Comparison of ENCODE assay signal across 26 mouse cellular contexts in genomic region chr4:55921217-55921616, GRCm38 (mm10).
DNase-seq lines count a peak whose midpoint lies in the region; ATAC-seq and TF ChIP-seq lines count a peak whose summit lies in the region.
"Had no signal": no experiment of that assay in that cellular context is flagged by ENCODE, and none has a peak within 500 bp of the region (broad histone marks: within the 10 kb centered on the region; RNA-seq: fewer than 3 reads in every experiment).

No protein-coding gene starts in this region.

- no peaks in the 10 kb centered on the region for H3K4me1 ChIP-seq in lung, postnatal 0 days (ENCODE audit: insufficient read depth, low read depth, low read length)
- H3K4me1 ChIP-seq in stomach, postnatal 0 days (replicated peaks; ENCODE audit: control insufficient read depth, insufficient read depth) = no peaks in the 10 kb centered on the region
- H3K4me1 ChIP-seq: embryonic facial prominence, embryonic 12.5 days; embryonic facial prominence, embryonic 15.5 days; forebrain, embryonic 12.5 days; hindbrain, embryonic 10.5 days; hindbrain, embryonic 13.5 days had no signal

- H3K4me3 ChIP-seq in lung, postnatal 0 days (ENCODE audit: low read depth, low read length) = no peak overlapping the region
- H3K4me3 ChIP-seq in stomach, postnatal 0 days (ENCODE audit: low read depth, low read length) = no peak overlapping the region
- H3K4me3 ChIP-seq: embryonic facial prominence, embryonic 12.5 days; embryonic facial prominence, embryonic 15.5 days; forebrain, embryonic 12.5 days; hindbrain, embryonic 10.5 days; hindbrain, embryonic 13.5 days had no signal

- H3K36me3 ChIP-seq in lung, postnatal 0 days (ENCODE audit: insufficient read depth, low read length) = no peaks in the 10 kb centered on the region
- no peaks in the 10 kb centered on the region for H3K36me3 ChIP-seq in stomach, postnatal 0 days (ENCODE audit: control insufficient read depth, insufficient read depth, low read length)
- H3K36me3 ChIP-seq: embryonic facial prominence, embryonic 12.5 days; embryonic facial prominence, embryonic 15.5 days; forebrain, embryonic 12.5 days; G1E; hindbrain, embryonic 10.5 days; hindbrain, embryonic 13.5 days had no signal

- no peak overlapping the region for H3K9ac ChIP-seq in lung, postnatal 0 days (replicated peaks; ENCODE audit: low read depth)
- H3K9ac ChIP-seq in stomach, postnatal 0 days (ENCODE audit: low read length) = no peak overlapping the region
- H3K9ac ChIP-seq: embryonic facial prominence, embryonic 12.5 days; embryonic facial prominence, embryonic 15.5 days; forebrain, embryonic 12.5 days; hindbrain, embryonic 13.5 days had no signal

- no peak overlapping the region for H3K27ac ChIP-seq in lung, postnatal 0 days (ENCODE audit: low read length)
- 0 out of 2 replicates have a peak overlapping the region, but pooled peaks have one; percentile 20 for H3K27ac ChIP-seq in stomach, postnatal 0 days (replicated peaks)
- H3K27ac ChIP-seq: embryonic facial prominence, embryonic 12.5 days; embryonic facial prominence, embryonic 15.5 days; forebrain, embryonic 12.5 days; hindbrain, embryonic 10.5 days; hindbrain, embryonic 13.5 days had no signal

- H3K4me2 ChIP-seq in lung, postnatal 0 days (replicated peaks; ENCODE audit: low read depth, low read length) = no peak overlapping the region
- no peak overlapping the region for H3K4me2 ChIP-seq in stomach, postnatal 0 days (replicated peaks; ENCODE audit: low read depth)
- H3K4me2 ChIP-seq: embryonic facial prominence, embryonic 12.5 days; embryonic facial prominence, embryonic 15.5 days; forebrain, embryonic 12.5 days; heart, embryonic 11.5 days; hindbrain, embryonic 13.5 days had no signal

- TF ChIP-seq EP300 in lung, postnatal 0 days (IDR thresholded peaks at IDR 0.05) = no peak
- TF ChIP-seq EP300 in stomach, postnatal 0 days (optimal IDR thresholded peaks at IDR 0.05) = no peak

- H3K9me3 ChIP-seq in lung, postnatal 0 days (ENCODE audit: low read length) = no peaks in the 10 kb centered on the region
- H3K9me3 ChIP-seq in stomach, postnatal 0 days (ENCODE audit: control insufficient read depth, low read length) = no peaks in the 10 kb centered on the region
- H3K9me3 ChIP-seq: embryonic facial prominence, embryonic 12.5 days; embryonic facial prominence, embryonic 15.5 days; forebrain, embryonic 12.5 days; hindbrain, embryonic 10.5 days; hindbrain, embryonic 13.5 days had no signal

- intact Hi-C loops in heart, postnatal 36 days (cut with DNase I) = no loop called here

- peak; percentile 75 for DNase-seq in heart, adult 11 months
- no peak for DNase-seq in heart, postnatal 36 days
- DNase-seq in lung, postnatal 36 days = peak; percentile 5
- no peak for DNase-seq in lung, postnatal 0 days (ENCODE audit: low spot score)
- peak; percentile 73 for DNase-seq in stomach, postnatal 0 days (ENCODE audit: low spot score)
- no peak for DNase-seq in urinary bladder, postnatal 25 days (ENCODE audit: low spot score)
- DNase-seq: adrenal gland, postnatal 10 days; adrenal gland, postnatal 36 days; B cell, adult 2 months; cerebellum, adult 11 months; cerebellum, adult 2 months; cerebellum, adult 9-11 months; cerebellum, postnatal 25 days; gastrocnemius, postnatal 10 days; gastrocnemius, postnatal 36 days had no signal

- TF ChIP-seq CTCF in lung, postnatal 0 days (IDR thresholded peaks at IDR 0.05) = no peak
- TF ChIP-seq CTCF in stomach, postnatal 0 days (IDR thresholded peaks at IDR 0.05; ENCODE audit: low read depth) = no peak

- no peaks in the 10 kb centered on the region for H3K27me3 ChIP-seq in lung, postnatal 0 days (replicated peaks; ENCODE audit: insufficient read depth, low read length)
- H3K27me3 ChIP-seq in stomach, postnatal 0 days (ENCODE audit: control insufficient read depth, insufficient read depth, low read length) = no peaks in the 10 kb centered on the region
- H3K27me3 ChIP-seq: CH12.LX; embryonic facial prominence, embryonic 12.5 days; embryonic facial prominence, embryonic 15.5 days; forebrain, embryonic 12.5 days; hindbrain, embryonic 13.5 days; Patski had no signal

- WGBS in lung, postnatal 0 days = 47% methylated on average over 4 of the region's 4 CpGs
- 31% methylated on average over 4 of the region's 4 CpGs for WGBS in stomach, postnatal 0 days

- no peak for ATAC-seq in lung, postnatal 0 days
- ATAC-seq in stomach, postnatal 0 days (ENCODE audit: low FRiP score, low TSS enrichment) = peak; percentile 93
- ATAC-seq: forebrain, embryonic 16.5 days; hindbrain, embryonic 16.5 days; Patski had no signal

Comparison
In these comparisons a context has a peak if more than half of its experiments do, and no peak if none do; other contexts are left out.
1. DNase-seq: peak in heart, adult 11 months (single experiment), lung, postnatal 36 days (single experiment) and stomach, postnatal 0 days (single experiment); none in heart, postnatal 36 days (0 of 2), lung, postnatal 0 days (single experiment) and urinary bladder, postnatal 25 days (single experiment).